Mouse (Mus musculus): ENCODE data around the gene Ahnak2. TPM values are rescaled to one million over a fixed set of nuclear protein-coding genes. Genes with fewer than 3 reads are reported as not detected.

Gene Ahnak2
- total and polyA plus RNA-seq, 3 experiments, result 1.7 to 10.0 (median 3.6) TPM

DNA sequence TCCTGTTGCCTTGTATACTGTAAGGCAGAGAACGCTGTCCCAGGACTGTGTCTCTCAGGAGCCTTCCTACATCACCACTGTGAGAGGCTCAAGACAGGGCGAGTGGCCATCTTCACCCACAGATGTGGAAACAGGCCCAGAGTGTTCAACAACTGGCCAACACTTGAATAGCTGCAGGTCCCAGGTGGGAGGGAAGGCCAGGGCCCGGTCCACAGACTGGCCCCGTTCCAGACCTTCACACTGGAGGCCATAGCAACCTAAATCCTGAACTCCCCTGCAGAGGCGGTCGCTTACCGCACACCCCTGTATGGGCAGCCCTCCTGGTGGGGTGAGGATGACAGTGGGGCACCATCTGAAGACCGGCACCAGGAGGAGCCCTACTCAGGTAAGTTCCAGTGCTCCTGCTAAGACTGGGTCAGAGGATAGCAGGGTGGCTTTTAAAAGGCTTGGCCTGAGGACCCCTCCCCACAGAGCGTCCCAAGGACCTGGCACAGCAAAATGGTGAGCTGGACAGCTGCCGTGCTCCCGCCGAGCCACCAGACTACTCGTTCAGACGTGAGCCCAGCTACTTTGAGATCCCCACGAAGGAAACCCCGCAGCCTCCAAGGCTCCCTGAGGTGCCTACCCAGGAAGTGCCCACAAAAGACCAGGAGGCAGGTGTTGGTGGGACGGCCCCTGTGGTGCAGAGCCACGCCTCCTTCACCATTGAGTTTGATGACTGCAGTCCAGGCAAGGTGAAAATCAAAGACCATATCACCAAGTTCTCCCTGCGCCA lies 67.4 kb downstream of the Ahnak2 start:
- DNase-seq, result no peak

DNA sequence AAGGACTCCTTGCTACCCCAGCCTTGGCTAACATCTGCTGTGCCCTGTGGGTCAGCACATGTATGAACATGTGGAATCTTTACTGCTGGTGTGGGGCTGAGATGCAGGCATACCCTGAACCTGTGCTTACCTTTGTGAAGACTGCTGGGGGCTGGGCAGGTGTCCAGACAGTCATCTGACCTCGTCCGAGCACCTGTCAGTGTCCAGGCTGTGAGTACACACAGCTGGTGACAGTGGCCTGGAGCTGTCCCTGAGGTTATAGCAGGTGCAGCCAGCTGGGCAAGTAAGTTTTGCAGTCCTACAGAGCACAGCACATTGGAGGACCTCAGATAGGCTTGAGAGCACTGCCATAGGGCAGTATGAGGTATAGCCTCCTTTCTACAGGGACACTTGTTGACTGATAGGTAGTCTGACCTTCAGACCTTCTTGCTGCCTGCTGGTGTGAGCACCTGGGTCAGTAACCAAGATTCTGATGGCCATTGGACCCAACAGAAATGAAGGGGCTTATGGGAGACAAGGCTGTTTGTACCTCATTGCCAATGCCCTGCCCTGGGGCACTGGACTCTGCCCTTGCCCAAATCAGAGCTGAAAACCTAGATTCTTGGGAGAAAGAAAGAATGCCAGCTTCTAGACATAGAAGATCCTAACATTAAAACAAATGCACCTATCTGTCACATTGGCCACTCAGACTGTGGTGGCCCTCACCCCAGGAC lies 68.2 kb downstream of the Ahnak2 start:
- DNase-seq, result no peak

DNA sequence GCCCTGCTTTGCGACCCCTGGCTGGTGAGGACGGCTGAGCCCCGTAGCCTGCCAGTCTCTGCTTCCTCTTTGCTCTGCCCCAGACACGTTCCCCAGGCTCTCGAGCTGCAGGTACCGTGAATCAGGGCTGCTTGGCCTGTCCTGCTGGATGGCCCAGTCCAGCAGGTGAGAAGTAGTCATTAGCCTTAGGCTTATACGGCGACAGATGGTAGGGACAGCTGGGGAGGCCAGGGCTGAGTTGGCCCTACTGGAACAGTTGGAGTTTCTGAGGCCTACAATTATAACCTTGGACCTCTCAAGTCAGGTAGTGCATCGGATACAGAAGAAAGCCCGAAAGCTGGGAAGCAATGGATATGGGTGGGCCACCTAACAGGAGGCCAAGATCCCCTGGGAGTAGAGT lies 69.9 kb downstream of the Ahnak2 start:
- DNase-seq, result no peak

DNA sequence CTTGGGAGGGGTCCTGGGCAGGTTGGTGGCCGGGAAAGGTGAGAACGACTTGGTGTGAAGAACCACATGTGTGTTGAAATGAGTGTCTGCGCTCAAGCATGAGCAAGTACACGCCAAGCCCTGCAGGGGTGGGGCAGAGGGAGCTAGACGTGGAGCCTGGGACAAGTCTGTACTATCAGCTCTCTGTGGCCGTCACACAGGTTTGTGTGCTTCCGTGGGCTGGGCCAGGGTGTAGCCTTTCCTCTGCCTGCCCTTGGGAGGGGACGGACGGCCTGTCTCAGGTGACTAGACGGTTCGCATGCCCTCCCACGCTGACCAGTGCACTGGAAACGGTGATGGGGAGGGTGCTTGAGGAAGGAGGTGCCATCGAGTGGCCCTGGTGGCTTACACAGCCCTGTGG lies 71.6 kb downstream of the Ahnak2 start:
- DNase-seq, result no peak

DNA sequence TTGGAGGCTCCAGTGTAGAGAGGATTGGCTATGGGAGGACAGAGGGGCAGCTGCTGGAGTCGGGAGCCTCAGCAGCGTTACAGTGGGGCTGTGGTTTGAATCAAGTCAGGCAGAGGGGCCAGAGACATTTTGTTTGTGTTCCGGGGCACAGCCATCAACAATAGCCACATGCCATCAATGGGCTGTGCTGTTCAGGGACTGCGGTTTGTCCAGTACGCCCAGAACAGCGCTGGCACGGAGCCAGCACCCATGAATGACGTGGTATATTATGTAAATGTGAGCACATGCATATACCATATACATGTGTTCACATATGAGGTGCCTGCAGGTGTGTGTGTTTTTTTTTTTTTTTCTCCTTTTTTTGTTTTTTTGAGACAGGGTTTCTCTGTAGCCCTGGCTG lies 74.7 kb downstream of the Ahnak2 start:
- DNase-seq, result no peak

DNA sequence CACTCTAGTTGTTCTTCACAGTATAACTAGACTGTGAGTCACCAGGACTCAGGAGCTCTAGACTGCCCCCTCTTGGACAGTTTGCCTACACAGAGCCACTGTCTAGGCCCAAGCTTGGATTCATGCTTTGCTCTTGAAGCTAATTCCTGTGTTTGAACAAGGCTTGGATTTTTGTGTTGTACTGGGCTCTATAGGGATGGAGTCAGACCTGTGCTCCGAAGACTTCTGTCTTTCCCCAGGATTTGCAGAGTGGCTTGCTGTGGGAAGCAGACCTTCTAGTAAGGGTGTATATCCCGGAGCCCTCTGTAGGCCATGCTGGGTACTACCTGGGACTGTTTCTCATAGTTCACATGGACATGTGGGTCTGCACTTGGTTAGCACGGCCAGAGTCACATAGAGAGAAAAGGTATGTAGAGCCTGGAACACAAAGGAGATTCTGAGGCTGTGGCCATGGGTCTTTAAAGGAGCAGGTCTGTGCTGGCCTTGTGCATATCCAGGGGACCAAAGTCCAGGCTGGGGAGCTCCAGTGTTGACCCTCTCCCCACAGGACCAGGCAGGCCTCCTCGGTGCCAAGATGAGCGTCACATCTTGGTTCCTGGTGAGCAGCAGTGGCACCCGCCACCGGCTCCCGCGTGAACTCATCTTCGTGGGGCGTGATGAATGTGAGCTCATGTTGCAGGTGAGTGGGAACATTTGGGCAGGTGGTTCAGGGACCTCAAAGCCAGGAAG lies 78.2 kb downstream of the Ahnak2 start:
- DNase-seq, result peak; percentile 72

DNA sequence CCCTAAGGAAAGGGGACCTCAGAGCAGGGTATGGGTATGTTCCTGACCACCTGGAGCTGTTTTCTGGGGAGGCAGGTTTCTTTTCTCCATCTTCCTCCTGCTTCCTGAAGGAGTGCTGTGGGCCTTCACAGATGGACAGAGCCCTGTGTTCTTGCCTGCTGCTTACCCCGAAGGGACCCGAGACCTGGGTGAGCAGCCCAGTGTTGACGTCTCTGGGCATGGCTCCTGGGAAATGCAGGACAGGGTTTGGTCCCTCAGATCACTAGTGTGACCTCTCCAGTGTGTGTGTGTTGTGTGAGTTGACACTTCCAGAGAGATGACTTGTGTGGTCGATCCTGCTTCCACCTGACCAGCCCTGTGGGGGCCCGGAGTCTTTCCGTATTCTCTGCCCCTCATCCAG lies 79.0 kb downstream of the Ahnak2 start:
- no peak for DNase-seq

DNA sequence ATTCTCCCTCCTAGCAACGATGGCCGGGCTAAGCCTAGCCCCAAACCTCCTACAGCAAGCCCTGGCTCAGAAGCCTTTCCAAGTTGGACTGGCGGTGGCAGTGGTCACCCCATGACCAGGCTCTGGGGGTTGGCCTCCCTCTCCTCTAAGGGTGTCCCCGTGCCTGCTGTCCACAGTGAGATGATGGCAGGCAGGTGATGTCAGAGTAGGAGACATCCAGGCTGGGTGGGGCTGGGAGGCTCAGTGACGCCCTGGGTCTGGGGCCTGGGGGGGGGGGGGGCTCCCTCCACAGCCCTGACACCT lies 79.5 kb downstream of the Ahnak2 start:
- DNase-seq, result no peak

DNA sequence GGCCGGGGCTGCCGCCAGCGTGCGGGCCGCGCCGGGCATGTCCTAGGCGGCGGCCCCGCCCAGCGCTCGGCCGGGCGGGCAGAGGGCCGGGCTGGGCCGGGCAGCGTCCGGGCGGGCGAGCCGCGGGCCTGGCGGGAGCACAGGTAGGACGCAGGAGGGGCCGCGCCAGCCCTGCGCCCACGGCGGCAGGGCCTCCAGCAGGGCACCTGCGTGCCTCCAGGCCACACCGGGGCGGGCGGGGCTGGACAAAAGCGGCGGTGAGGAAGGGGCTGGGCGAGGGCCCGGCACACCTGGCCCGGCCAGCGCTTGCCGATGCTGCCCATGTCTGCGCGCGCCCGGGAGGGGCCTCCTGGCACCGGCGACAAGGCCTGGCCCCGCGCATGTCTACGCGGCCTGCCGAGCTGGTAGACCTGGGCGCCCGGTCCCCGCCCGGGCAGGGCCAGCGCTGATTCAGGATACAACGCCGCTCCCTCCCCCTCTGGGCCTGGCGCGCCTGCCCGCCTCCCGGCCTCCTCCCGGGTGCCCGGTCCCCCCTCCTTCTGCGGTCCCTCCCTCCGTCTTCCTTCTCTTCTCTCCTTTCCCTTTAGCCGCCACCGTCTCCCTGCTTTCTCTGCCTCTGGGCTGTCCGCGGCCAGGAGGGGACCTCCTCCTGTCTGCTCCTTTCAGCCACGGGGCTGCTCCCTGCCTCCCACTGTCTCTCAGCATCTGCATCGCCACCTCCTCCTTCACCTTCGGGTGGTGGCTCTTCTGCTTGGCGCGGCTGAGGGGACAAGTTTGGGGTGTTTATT lies 80.0 kb downstream of the Ahnak2 start:
- peak; percentile 87 for DNase-seq

Small RNAs within 50 kb of the gene (microRNA-seq; reads per million reads assigned to microRNA genes)
- gene Mir6940, result 0 reads per million in 2 experiments

Other genes with a start within 250 kb of the Ahnak2 start
- 10 to 100 TPM; 20.7 to 40.6 TPM for gene Inf2, start 213.9 kb downstream of the Ahnak2 start, total RNA-seq (2021)
- gene Inf2, start 213.9 kb downstream of the Ahnak2 start, polyA plus RNA-seq (2012; rRNA removed), result 45.0 and 47.9 TPM in 2 replicates
- 10 to 100 TPM; 10.7 to 39.1 TPM for gene Adssl1, start 182.6 kb downstream of the Ahnak2 start, total RNA-seq (2021)
- 10.6 and 11.0 TPM in 2 replicates for gene Adssl1, start 182.6 kb downstream of the Ahnak2 start, polyA plus RNA-seq (2012; rRNA removed)
- gene Siva1, start 158.0 kb downstream of the Ahnak2 start, total RNA-seq (2021), result 10 to 100 TPM; 23.6 to 53.6 TPM
- gene Siva1, start 158.0 kb downstream of the Ahnak2 start, polyA plus RNA-seq (2012; rRNA removed), result 49.1 and 67.3 TPM in 2 replicates
- 100 to 1,000 TPM; 267 to 369 TPM for gene Akt1, start 127.8 kb downstream of the Ahnak2 start, total RNA-seq (2021)
- 291 and 463 TPM in 2 replicates for gene Akt1, start 127.8 kb downstream of the Ahnak2 start, polyA plus RNA-seq (2012; rRNA removed)
- 10 to 100 TPM in 1 of 2 experiments, 1 to 10 TPM in 1; 5.5 to 15.8 TPM for gene Zbtb42, start 123.8 kb downstream of the Ahnak2 start, total RNA-seq (2021)
- 25.5 and 32.6 TPM in 2 replicates for gene Zbtb42, start 123.8 kb downstream of the Ahnak2 start, polyA plus RNA-seq (2012; rRNA removed)
- gene Cep170b, start 82.2 kb downstream of the Ahnak2 start, total RNA-seq (2021), result 10 to 100 TPM; 48.8 to 52.1 TPM
- gene Cep170b, start 82.2 kb downstream of the Ahnak2 start, polyA plus RNA-seq (2012; rRNA removed), result 49.0 and 52.5 TPM in 2 replicates
- 10 to 100 TPM; 10.1 to 13.0 TPM for gene Pld4, start 42.0 kb downstream of the Ahnak2 start, total RNA-seq (2021)
- gene Pld4, start 42.0 kb downstream of the Ahnak2 start, polyA plus RNA-seq (2012; rRNA removed), result 28.0 and 29.5 TPM in 2 replicates
- 10 to 100 TPM in 1 of 2 experiments, 1 to 10 TPM in 1; 4.1 to 14.3 TPM for gene Clba1, start 6.3 kb upstream of the Ahnak2 start, total RNA-seq (2021)
- gene Clba1, start 6.3 kb upstream of the Ahnak2 start, polyA plus RNA-seq (2012; rRNA removed), result 10.2 and 12.4 TPM in 2 replicates
- gene Cdca4, start 26.8 kb upstream of the Ahnak2 start, total RNA-seq (2021), result 10 to 100 TPM; 11.0 to 13.0 TPM
- 8.1 and 9.4 TPM in 2 replicates for gene Cdca4, start 26.8 kb upstream of the Ahnak2 start, polyA plus RNA-seq (2012; rRNA removed)
- gene Gpr132, start 65.6 kb upstream of the Ahnak2 start, total RNA-seq (2021), result under 1 TPM; 0.26 to 0.59 TPM
- gene Gpr132, start 65.6 kb upstream of the Ahnak2 start, polyA plus RNA-seq (2012; rRNA removed), result 1.3 TPM in 2 replicates
- gene Jag2, start 127.1 kb upstream of the Ahnak2 start, total RNA-seq (2021), result 1 to 10 TPM; 3.5 to 6.1 TPM
- 12.8 and 25.8 TPM in 2 replicates for gene Jag2, start 127.1 kb upstream of the Ahnak2 start, polyA plus RNA-seq (2012; rRNA removed)
- gene Nudt14, start 139.5 kb upstream of the Ahnak2 start, total RNA-seq (2021), result 10 to 100 TPM; 24.6 to 34.4 TPM
- 35.4 and 45.9 TPM in 2 replicates for gene Nudt14, start 139.5 kb upstream of the Ahnak2 start, polyA plus RNA-seq (2012; rRNA removed)
- gene Btbd6, start 173.8 kb upstream of the Ahnak2 start, total RNA-seq (2021), result 10 to 100 TPM; 14.6 to 24.7 TPM
- 165 and 232 TPM in 2 replicates for gene Btbd6, start 173.8 kb upstream of the Ahnak2 start, polyA plus RNA-seq (2012; rRNA removed)
- 10 to 100 TPM; 41.9 to 46.8 TPM for gene Brf1, start 198.0 kb upstream of the Ahnak2 start, total RNA-seq (2021)
- gene Brf1, start 198.0 kb upstream of the Ahnak2 start, polyA plus RNA-seq (2012; rRNA removed), result 70.6 and 71.2 TPM in 2 replicates
- 10 to 100 TPM; 38.7 to 42.1 TPM for gene Pacs2, start 211.9 kb upstream of the Ahnak2 start, total RNA-seq (2021)
- gene Pacs2, start 211.9 kb upstream of the Ahnak2 start, polyA plus RNA-seq (2012; rRNA removed), result 51.9 and 66.9 TPM in 2 replicates